Comparison of ENCODE assay signal across 8 mouse cellular contexts in genomic region chr11:113056824-113057223, GRCm38 (mm10).
DNase-seq lines count a peak whose midpoint lies in the region; ATAC-seq and TF ChIP-seq lines count a peak whose summit lies in the region.

No protein-coding gene starts in this region.

- peak overlapping the region; percentile 10; the same call in 1 of the 2 replicates for H3K4me2 ChIP-seq in embryonic facial prominence, embryonic 12.5 days (replicated peaks)
- no peak overlapping the region for H3K4me2 ChIP-seq in hindbrain, embryonic 14.5 days (replicated peaks)
- no peak overlapping the region for H3K4me2 ChIP-seq in midbrain, postnatal 0 days (ENCODE audit: low read depth, low read length, poor library complexity, severe bottlenecking)

- no peaks in the 10 kb centered on the region for H3K27me3 ChIP-seq in embryonic facial prominence, embryonic 12.5 days
- no peaks in the 10 kb centered on the region for H3K27me3 ChIP-seq in hindbrain, embryonic 14.5 days (ENCODE audit: control insufficient read depth, insufficient read depth, low read length)
- H3K27me3 ChIP-seq in midbrain, postnatal 0 days (ENCODE audit: insufficient read depth, low read length), result no peaks in the 10 kb centered on the region

- no peak for ATAC-seq in embryonic facial prominence, embryonic 12.5 days (ENCODE audit: insufficient number of reproducible peaks, insufficient read depth, low FRiP score, low TSS enrichment)
- ATAC-seq in hindbrain, embryonic 14.5 days (ENCODE audit: low FRiP score), result peak; percentile 82
- ATAC-seq in midbrain, postnatal 0 days (ENCODE audit: low FRiP score), result peak; percentile 70
- no peak for ATAC-seq in CD4-positive, CD25-positive, alpha-beta regulatory T cell, adult 4 months
- ATAC-seq in inflammation-experienced regulatory T-cells, adult 6 months, result no peak

- H3K4me3 ChIP-seq in embryonic facial prominence, embryonic 12.5 days, result no peak overlapping the region
- H3K4me3 ChIP-seq in hindbrain, embryonic 14.5 days (replicated peaks; ENCODE audit: low read length), result no peak overlapping the region
- H3K4me3 ChIP-seq in midbrain, postnatal 0 days (ENCODE audit: low read depth, low read length), result no peak overlapping the region

- 0 out of 2 replicates have a peak overlapping the region, but pooled peaks have one; percentile 12 for H3K27ac ChIP-seq in embryonic facial prominence, embryonic 12.5 days
- peak overlapping the region; percentile 78 for H3K27ac ChIP-seq in hindbrain, embryonic 14.5 days
- H3K27ac ChIP-seq in midbrain, postnatal 0 days (ENCODE audit: low read depth, low read length), result peak overlapping the region; percentile 32; the same call in 1 of the 2 replicates

- H3K9me3 ChIP-seq in embryonic facial prominence, embryonic 12.5 days, result no peaks in the 10 kb centered on the region
- H3K9me3 ChIP-seq in hindbrain, embryonic 14.5 days (ENCODE audit: control insufficient read depth, low read length), result no peaks in the 10 kb centered on the region
- H3K9me3 ChIP-seq in midbrain, postnatal 0 days (ENCODE audit: low read length), result no peaks in the 10 kb centered on the region

- DNase-seq in adrenal gland, postnatal 10 days, result peak; percentile 29
- DNase-seq in adrenal gland, postnatal 36 days, result no peak
- DNase-seq in 3134 (ENCODE audit: extremely low read depth, insufficient read length, low spot score), result peak; percentile 42
- DNase-seq in hindbrain, embryonic 14.5 days (ENCODE audit: low spot score), result peak; percentile 49
- peak; percentile 87 for DNase-seq in midbrain, postnatal 0 days (ENCODE audit: low spot score)

- WGBS in embryonic facial prominence, embryonic 12.5 days, result 16% methylated on average over 5 of the region's 5 CpGs
- WGBS in hindbrain, embryonic 14.5 days, result 18% methylated on average over 5 of the region's 5 CpGs
- WGBS in midbrain, postnatal 0 days, result 16% methylated on average over 5 of the region's 5 CpGs

- H3K9ac ChIP-seq in embryonic facial prominence, embryonic 12.5 days, result no peak overlapping the region
- no peak overlapping the region for H3K9ac ChIP-seq in hindbrain, embryonic 14.5 days
- H3K9ac ChIP-seq in midbrain, postnatal 0 days (replicated peaks; ENCODE audit: low read length, poor library complexity, severe bottlenecking), result no peak overlapping the region; the same call in 1 of the 2 replicates

- peaks cover 22% of the 10 kb centered on the region for H3K4me1 ChIP-seq in embryonic facial prominence, embryonic 12.5 days
- peaks cover 20% of the 10 kb centered on the region for H3K4me1 ChIP-seq in hindbrain, embryonic 14.5 days (replicated peaks; ENCODE audit: control insufficient read depth, insufficient read depth, low read length)
- H3K4me1 ChIP-seq in midbrain, postnatal 0 days (ENCODE audit: insufficient read depth, low read length), result peaks cover 3% of the 10 kb centered on the region; the same call in 1 of the 2 replicates

- no peak for TF ChIP-seq CTCF in midbrain, postnatal 0 days (IDR thresholded peaks at IDR 0.05)

- H3K36me3 ChIP-seq in embryonic facial prominence, embryonic 12.5 days, result no peaks in the 10 kb centered on the region
- H3K36me3 ChIP-seq in hindbrain, embryonic 14.5 days (replicated peaks; ENCODE audit: control insufficient read depth, insufficient read depth), result no peaks in the 10 kb centered on the region
- H3K36me3 ChIP-seq in midbrain, postnatal 0 days (ENCODE audit: insufficient read depth, low read length), result no peaks in the 10 kb centered on the region

Comparison
In these comparisons a context has a peak if more than half of its experiments do, and no peak if none do; other contexts are left out.
1. DNase-seq: peak in adrenal gland, postnatal 10 days (single experiment), 3134 (single experiment), hindbrain, embryonic 14.5 days (single experiment) and midbrain, postnatal 0 days (single experiment); none in adrenal gland, postnatal 36 days (0 of 2).
2. ATAC-seq: peak in hindbrain, embryonic 14.5 days (single experiment) and midbrain, postnatal 0 days (single experiment); none in embryonic facial prominence, embryonic 12.5 days (single experiment), CD4-positive, CD25-positive, alpha-beta regulatory T cell, adult 4 months (single experiment) and inflammation-experienced regulatory T-cells, adult 6 months (single experiment).
3. H3K27ac ChIP-seq: peak in every context shown above with its lines; median percentile 78 in hindbrain, embryonic 14.5 days; 32 in midbrain, postnatal 0 days; 12 in embryonic facial prominence, embryonic 12.5 days.